Mouse (Mus musculus) CD4-positive, CD25-positive, alpha-beta regulatory T cell (primary cell): Measurements from ENCODE around the gene P2rx4. TPM values are rescaled to one million over a fixed set of nuclear protein-coding genes. Genes with fewer than 3 reads are reported as not detected.

Experiments used
- polyA plus RNA-seq: library from polyadenylated mRNA; unstranded; fragments of 100-300 nt; shearing (Covaris generic); gene quantifications from one replicate; pipeline ENCODE4 v1.2.1, GENCODE M21; 2017

The P2rx4 gene
- 63.8 TPM for polyA plus RNA-seq

GRCm38 (mm10) chr5:122707276-122708181 lies at the start of gene P2rx4:
TSS of gene P2rx4 (plus strand) at chr5:122707544.

Other genes with a start within 250 kb of the P2rx4 start
- gene Atp2a2, start 205.3 kb upstream of the P2rx4 start, polyA plus RNA-seq, result 95.7 TPM
- 4.2 TPM for gene Ift81, start 93.0 kb upstream of the P2rx4 start, polyA plus RNA-seq
- gene P2rx7, start 63.6 kb upstream of the P2rx4 start, polyA plus RNA-seq, result 134 TPM
- gene Camkk2, start 71.9 kb downstream of the P2rx4 start, polyA plus RNA-seq, result 23.3 TPM
- gene Anapc5, start 113.8 kb downstream of the P2rx4 start, polyA plus RNA-seq, result 279 TPM
- gene Rnf34, start 142.5 kb downstream of the P2rx4 start, polyA plus RNA-seq, result 38.5 TPM